Mouse (Mus musculus) limb, embryonic 13.5 days (tissue): ENCODE measurements around the gene Cyp2d40. TPM values are rescaled to one million over a fixed set of nuclear protein-coding genes. Genes with fewer than 3 reads are reported as not detected.
"Not testable (repeated sequence)": the region's sequence is repeated elsewhere in the genome, so short reads cannot be mapped to it uniquely, and the experiment has no call there.

Experiments used
- ATAC-seq: fragments of 200-750 bp; cut with Nextera tagmentation; 2 replicates; pipeline ENCODE4 v1.8.0; 2017; ENCODE audit warnings: low read depth, moderate number of reproducible peaks, moderate TSS enrichment; ENCODE audit not compliant: low FRiP score
- H3K27ac ChIP-seq: fragments of 300-500 bp; sonication (generic); 2 replicates; pipeline ENCODE4 v1.5.1; 2015; ENCODE audit warnings: inconsistent platforms, mild to moderate bottlenecking, moderate library complexity
- H3K27me3 ChIP-seq: fragments of 300-500 bp; sonication (generic); 2 replicates; pipeline ENCODE4 v1.6.1; 2015; ENCODE audit warnings: mild to moderate bottlenecking, inconsistent platforms
- H3K36me3 ChIP-seq: fragments of 300-500 bp; sonication (generic); 2 replicates; pipeline ENCODE4 v1.6.1; 2015; ENCODE audit warnings: inconsistent platforms, mild to moderate bottlenecking, moderate library complexity
- H3K4me1 ChIP-seq: fragments of 300-500 bp; sonication (generic); 2 replicates; pipeline ENCODE4 v1.6.1; 2015; ENCODE audit warnings: inconsistent platforms
- H3K4me2 ChIP-seq: fragments of 300-500 bp; sonication (generic); replicated peaks from 2 replicates; pipeline ENCODE4 v1.6.1; 2015; ENCODE audit warnings: inconsistent platforms, mild to moderate bottlenecking, moderate library complexity
- H3K4me3 ChIP-seq: fragments of 300-500 bp; sonication (generic); 2 replicates; pipeline ENCODE4 v1.5.1; 2015; ENCODE audit warnings: moderate library complexity, mild to moderate bottlenecking, inconsistent platforms
- H3K9ac ChIP-seq: fragments of 300-500 bp; sonication (generic); 2 replicates; pipeline ENCODE4 v1.6.1; 2015; ENCODE audit warnings: mild to moderate bottlenecking, inconsistent platforms
- H3K9me3 ChIP-seq: fragments of 300-500 bp; sonication (generic); 2 replicates; pipeline ENCODE4 v1.6.1; 2016; ENCODE audit warnings: inconsistent platforms
- WGBS: fragments of 180-500 bp; shearing (Covaris S2); methylation state at CpG from one replicate; pipeline ENCODE4 v1.1.7; 2015; 5-methylcytosine and 5-hydroxymethylcytosine counted together
- microRNA-seq: library from miRNA; unstranded; fragments of <30 nt; microRNA quantifications from one replicate; pipeline ENCODE4, GENCODE M21; 2016
- polyA plus RNA-seq: library from polyadenylated mRNA; unstranded; fragments of >200 nt; fragmentation: Nextera tagmentation; extraction: Ambion mirVana; gene quantifications from 2 replicates; pipeline ENCODE4 v1.2.1, GENCODE M21; 2015

The Cyp2d40 gene
- polyA plus RNA-seq, 1 experiment from 2014 or later = not detected

DNA sequence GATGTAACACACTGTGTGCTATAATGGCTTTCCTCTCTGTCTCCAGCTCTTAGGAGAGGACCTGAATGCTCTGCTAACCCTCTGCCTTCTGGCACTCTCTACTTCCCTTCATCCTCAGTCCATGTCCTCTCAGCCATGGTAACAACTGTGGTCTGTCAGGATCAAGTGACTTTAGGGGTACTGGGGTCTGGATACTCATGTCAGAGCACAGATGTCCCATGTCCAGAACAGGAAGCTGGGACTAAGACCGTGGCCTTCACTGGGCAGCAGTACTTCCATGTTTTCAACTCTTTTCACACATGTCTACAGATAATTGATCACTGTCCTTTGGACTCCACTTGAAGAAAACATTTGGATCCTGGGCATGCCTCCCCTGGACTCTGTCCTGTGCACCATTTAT is 19.8 kb upstream of the Cyp2d40 start:
- Histone ChIP-seq H3K27me3 (no peaks in the 10 kb centered on the region), H3K36me3 (no peaks in the 10 kb centered on the region), H3K4me2 (no peak overlapping the region), H3K4me1 (no peaks in the 10 kb centered on the region), H3K9me3 (no peaks in the 10 kb centered on the region), H3K27ac (no peak overlapping the region), H3K4me3 (no peak overlapping the region), H3K9ac (no peak overlapping the region)
- ATAC-seq = no peak
- WGBS = 79% methylated on average over 1 of the region's 1 CpGs

GRCm38 (mm10) chr15:82777856-82778255 is 13.9 kb upstream of the Cyp2d40 start:
- H3K27ac ChIP-seq, H3K4me3 ChIP-seq, H3K4me2 ChIP-seq, H3K9me3 ChIP-seq, H3K9ac ChIP-seq, ATAC-seq, H3K36me3 ChIP-seq, H3K4me1 ChIP-seq, H3K27me3 ChIP-seq: not testable (repeated sequence)
- WGBS = 82% methylated on average over 5 of the region's 5 CpGs

GRCm38 (mm10) chr15:82765943-82766342 is 2.0 kb upstream of the Cyp2d40 start:
- Histone ChIP-seq H3K27ac (no peak overlapping the region), H3K36me3 (no peaks in the 10 kb centered on the region), H3K4me2 (no peak overlapping the region), H3K9ac (no peak overlapping the region), H3K9me3 (no peaks in the 10 kb centered on the region), H3K27me3 (no peaks in the 10 kb centered on the region), H3K4me3 (no peak overlapping the region), H3K4me1 (no peaks in the 10 kb centered on the region)
- ATAC-seq = no peak
- WGBS = 83% methylated on average over 2 of the region's 2 CpGs

- Histone ChIP-seq H3K36me3 (no peaks in the 10 kb centered on the region), H3K4me1 (no peaks in the 10 kb centered on the region), H3K27me3 (no peaks in the 10 kb centered on the region), H3K4me2 (no peak overlapping the region), H3K4me3 (no peak overlapping the region), H3K9me3 (no peaks in the 10 kb centered on the region), H3K27ac (no peak overlapping the region), H3K9ac (no peak overlapping the region)
- ATAC-seq = no peak
- WGBS = 77% methylated on average over 6 of the region's 6 CpGs
Measured at GRCm38 (mm10) chr15:82764881-82765280, 898 bp upstream of the Cyp2d40 start.

DNA sequence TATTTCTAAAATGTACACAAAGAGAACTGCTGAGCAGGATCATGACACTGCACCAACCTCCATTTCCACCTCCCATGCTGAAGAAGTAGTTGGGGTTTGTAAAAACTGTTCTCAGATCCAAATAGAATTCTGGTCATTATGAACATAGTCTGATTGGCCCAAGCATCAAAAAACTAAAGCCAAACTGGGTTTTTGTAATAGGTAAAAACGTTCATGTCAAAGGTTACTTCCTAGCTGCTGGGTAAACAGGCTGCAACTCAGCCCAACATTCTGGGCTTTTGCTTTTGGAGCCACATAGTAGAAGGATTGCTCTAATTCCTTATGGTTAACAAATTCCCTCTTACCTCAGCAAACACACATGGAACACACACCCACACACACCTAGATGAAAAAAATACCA is 15.8 kb downstream of the Cyp2d40 start:
- Histone ChIP-seq H3K9me3 (0 out of 2 replicates have a peak, but pooled peaks cover 6% of the 10 kb centered on the region), H3K36me3 (no peaks in the 10 kb centered on the region), H3K27ac (no peak overlapping the region), H3K4me1 (no peaks in the 10 kb centered on the region), H3K4me3 (no peak overlapping the region), H3K27me3 (no peaks in the 10 kb centered on the region), H3K9ac (no peak overlapping the region), H3K4me2 (no peak overlapping the region)
- no peak for ATAC-seq
- 64% methylated on average over 1 of the region's 1 CpGs for WGBS

- Histone ChIP-seq H3K27ac (no peak overlapping the region), H3K4me2 (no peak overlapping the region), H3K4me1 (no peaks in the 10 kb centered on the region), H3K9me3 (0 out of 2 replicates have a peak, but pooled peaks cover 6% of the 10 kb centered on the region), H3K9ac (no peak overlapping the region), H3K27me3 (no peaks in the 10 kb centered on the region), H3K36me3 (no peaks in the 10 kb centered on the region), H3K4me3 (no peak overlapping the region)
- WGBS = 43% methylated on average over 1 of the region's 1 CpGs
- ATAC-seq = no peak
Measured at GRCm38 (mm10) chr15:82747516-82747915, 16.5 kb downstream of the Cyp2d40 start.

GRCm38 (mm10) chr15:82733331-82733925 is 30.6 kb downstream of the Cyp2d40 start:
- H3K4me2 ChIP-seq, H3K36me3 ChIP-seq, ATAC-seq, H3K9ac ChIP-seq, H3K9me3 ChIP-seq, H3K4me1 ChIP-seq, H3K4me3 ChIP-seq, H3K27ac ChIP-seq, H3K27me3 ChIP-seq: not testable (repeated sequence)
- 90% methylated on average over 4 of the region's 4 CpGs for WGBS

Small RNA genes lying within 50 kb of the gene (microRNA-seq; reads per million reads assigned to microRNA genes)
- not detected for gene Gm27618

Other genes starting within 250 kb of the Cyp2d40 start
- gene Cyp2d12, start 209.1 kb downstream of the Cyp2d40 start, polyA plus RNA-seq = not detected in 2 replicates
- not detected in 2 replicates for gene Cyp2d34, start 143.2 kb downstream of the Cyp2d40 start, polyA plus RNA-seq
- gene Cyp2d26, start 30.1 kb upstream of the Cyp2d40 start, polyA plus RNA-seq = not detected in 2 replicates
- gene Tcf20, start 223.7 kb upstream of the Cyp2d40 start, polyA plus RNA-seq = 13.9 and 14.3 TPM in 2 replicates